Mouse (Mus musculus) midbrain, embryonic 14.5 days (tissue): ENCODE measurements at regions not wholly inside any gene's neighbourhood (a gene's known extent, or its start where the extent isn't known, plus 50 kb on each side); places are given as distances from the start of the nearest gene placed in this dataset.
A peak's percentile ranks its signal among the peaks of the same experiment; 100 is the strongest.
"Not testable (repeated sequence)": the region's sequence is repeated elsewhere in the genome, so short reads cannot be mapped to it uniquely, and the experiment has no call there.

Experiments
- ATAC-seq: fragments of 200-750 bp; cut with Nextera tagmentation; 2 replicates; pipeline ENCODE4 v1.8.0; 2017; ENCODE audit warnings: moderate number of reproducible peaks, moderate library complexity; ENCODE audit not compliant: low FRiP score, low TSS enrichment
- DNase-seq: peaks from one replicate; pipeline ENCODE4 v3.0.0-alpha.2; 2015
- H3K27ac ChIP-seq: fragments of 300-500 bp; sonication (generic); replicated peaks from 2 replicates; pipeline ENCODE4 v1.5.1; 2014; ENCODE audit warnings: mild to moderate bottlenecking, low read depth, low read length, moderate library complexity
- H3K27me3 ChIP-seq: fragments of 300-500 bp; sonication (generic); 2 replicates; pipeline ENCODE4 v1.6.1; 2014; ENCODE audit warnings: low read length, control low read depth, mixed read lengths; ENCODE audit not compliant: control insufficient read depth, insufficient read depth
- H3K36me3 ChIP-seq: fragments of 300-500 bp; sonication (generic); 2 replicates; pipeline ENCODE4 v1.6.1; 2014; ENCODE audit warnings: low read length, control low read depth; ENCODE audit not compliant: control insufficient read depth, insufficient read depth
- H3K4me1 ChIP-seq: fragments of 300-500 bp; sonication (generic); 2 replicates; pipeline ENCODE4 v1.6.1; 2014; ENCODE audit warnings: mild to moderate bottlenecking, antibody characterized with exemption, low read length, control low read depth; ENCODE audit not compliant: control insufficient read depth, insufficient read depth
- H3K4me2 ChIP-seq: fragments of 300-500 bp; sonication (generic); 2 replicates; pipeline ENCODE4 v1.6.1; 2014; ENCODE audit warnings: mild to moderate bottlenecking, low read length, moderate library complexity
- H3K4me3 ChIP-seq: fragments of 300-500 bp; sonication (generic); replicated peaks from 2 replicates; pipeline ENCODE4 v1.5.1; 2014; ENCODE audit warnings: low read depth, low read length
- H3K9ac ChIP-seq: fragments of 300-500 bp; sonication (generic); replicated peaks from 2 replicates; pipeline ENCODE4 v1.6.1; 2014; ENCODE audit warnings: mild to moderate bottlenecking, low read length, moderate library complexity
- H3K9me3 ChIP-seq: fragments of 300-500 bp; sonication (generic); 2 replicates; pipeline ENCODE4 v1.6.1; 2016; ENCODE audit warnings: low read length, control low read depth, mixed read lengths; ENCODE audit not compliant: control insufficient read depth
- WGBS: fragments of 180-500 bp; shearing (Covaris S2); extraction: QIAGEN DNeasy Blood & Tissue Kit; methylation state at CpG from one replicate; pipeline ENCODE4 v1.1.7; 2014; 5-methylcytosine and 5-hydroxymethylcytosine counted together

DNA sequence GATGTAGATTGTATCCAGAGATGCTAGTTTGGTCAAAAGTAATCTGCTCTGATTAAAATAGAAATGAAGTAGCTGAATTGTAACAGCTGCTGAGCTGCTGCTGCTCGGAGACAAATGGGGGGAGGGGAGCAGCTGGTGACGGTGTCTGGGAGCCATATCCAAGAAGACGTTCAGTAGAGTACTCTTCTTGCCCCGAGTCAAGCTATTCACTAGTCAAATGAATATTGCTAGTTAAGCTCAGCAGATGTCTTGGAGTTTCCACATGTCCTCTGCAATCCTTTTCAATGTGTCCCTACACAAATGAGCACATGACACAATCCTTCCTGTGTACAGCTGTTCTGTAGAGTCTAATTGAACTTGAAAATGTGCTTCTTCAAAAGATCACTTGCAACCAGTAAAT lies 71.7 kb downstream of the Tex35 start:
- DNase-seq, result peak; percentile 61
- Histone ChIP-seq H3K4me3 (no peak overlapping the region), H3K9me3 (no peaks in the 10 kb centered on the region), H3K9ac (no peak overlapping the region), H3K4me2 (no peak overlapping the region), H3K36me3 (no peaks in the 10 kb centered on the region), H3K4me1 (peaks cover 37% of the 10 kb centered on the region), H3K27me3 (no peaks in the 10 kb centered on the region), H3K27ac (no peak overlapping the region)
- WGBS, result 10% methylated on average over 4 of the region's 4 CpGs
- no peak for ATAC-seq

GRCm38 (mm10) chr1:157035221-157035620 lies 73.3 kb downstream of the Tex35 start:
- WGBS, result 95% methylated on average over 8 of the region's 8 CpGs
- not testable (repeated sequence) for H3K4me2 ChIP-seq, H3K4me3 ChIP-seq, H3K9ac ChIP-seq, H3K36me3 ChIP-seq, DNase-seq, ATAC-seq, H3K27me3 ChIP-seq, H3K27ac ChIP-seq, H3K9me3 ChIP-seq
- peaks cover 35% of the 10 kb centered on the region for H3K4me1 ChIP-seq

- no peak overlapping the region for H3K4me3 ChIP-seq
- H3K4me2 ChIP-seq, result no peak overlapping the region
- H3K9me3 ChIP-seq, result no peaks in the 10 kb centered on the region
- 93% methylated on average over 3 of the region's 3 CpGs for WGBS
- no peak for ATAC-seq
- H3K27me3 ChIP-seq, result no peaks in the 10 kb centered on the region
- H3K9ac ChIP-seq, result no peak overlapping the region
- no peaks in the 10 kb centered on the region for H3K4me1 ChIP-seq
- DNase-seq, result no peak
- no peaks in the 10 kb centered on the region for H3K36me3 ChIP-seq
- no peak overlapping the region for H3K27ac ChIP-seq
Observed at GRCm38 (mm10) chr1:157028682-157029081, 79.8 kb downstream of the Tex35 start.

DNA sequence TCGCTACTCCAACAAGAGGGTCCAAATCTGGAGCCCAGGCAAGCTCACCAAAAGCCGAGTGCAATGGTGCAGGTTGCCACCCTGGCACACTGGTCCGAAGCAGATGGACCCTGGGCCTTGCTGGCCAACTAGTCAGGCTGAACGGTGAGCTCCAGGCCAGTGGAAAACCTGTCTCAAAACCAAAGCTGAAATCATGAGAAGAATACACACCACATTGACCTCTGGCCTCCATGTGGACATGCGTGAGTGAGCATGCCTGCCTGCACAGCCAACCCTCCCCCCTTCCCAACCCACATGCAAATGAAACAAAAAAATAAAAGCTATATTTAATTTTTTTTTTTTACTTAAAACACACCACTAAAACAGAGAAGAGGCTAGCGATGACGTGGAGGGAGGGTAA lies 80.8 kb downstream of the Tex35 start:
- Histone ChIP-seq H3K27me3 (no peaks in the 10 kb centered on the region), H3K9ac (no peak overlapping the region), H3K9me3 (no peaks in the 10 kb centered on the region), H3K4me3 (no peak overlapping the region), H3K36me3 (no peaks in the 10 kb centered on the region), H3K4me1 (no peaks in the 10 kb centered on the region), H3K4me2 (no peak overlapping the region), H3K27ac (no peak overlapping the region)
- ATAC-seq (no peak), DNase-seq (no peak)
- WGBS, result 69% methylated on average over 7 of the region's 7 CpGs

- WGBS, result 44% methylated on average over 6 of the region's 6 CpGs
- Histone ChIP-seq H3K4me2 (no peak overlapping the region), H3K4me1 (no peaks in the 10 kb centered on the region), H3K27ac (no peak overlapping the region), H3K9ac (no peak overlapping the region), H3K9me3 (no peaks in the 10 kb centered on the region), H3K27me3 (no peaks in the 10 kb centered on the region), H3K36me3 (no peaks in the 10 kb centered on the region), H3K4me3 (no peak overlapping the region)
- DNase-seq (no peak), ATAC-seq (no peak)
Observed at GRCm38 (mm10) chr1:157023462-157023861, 84.0 kb upstream of the Ralgps2 start.

DNA sequence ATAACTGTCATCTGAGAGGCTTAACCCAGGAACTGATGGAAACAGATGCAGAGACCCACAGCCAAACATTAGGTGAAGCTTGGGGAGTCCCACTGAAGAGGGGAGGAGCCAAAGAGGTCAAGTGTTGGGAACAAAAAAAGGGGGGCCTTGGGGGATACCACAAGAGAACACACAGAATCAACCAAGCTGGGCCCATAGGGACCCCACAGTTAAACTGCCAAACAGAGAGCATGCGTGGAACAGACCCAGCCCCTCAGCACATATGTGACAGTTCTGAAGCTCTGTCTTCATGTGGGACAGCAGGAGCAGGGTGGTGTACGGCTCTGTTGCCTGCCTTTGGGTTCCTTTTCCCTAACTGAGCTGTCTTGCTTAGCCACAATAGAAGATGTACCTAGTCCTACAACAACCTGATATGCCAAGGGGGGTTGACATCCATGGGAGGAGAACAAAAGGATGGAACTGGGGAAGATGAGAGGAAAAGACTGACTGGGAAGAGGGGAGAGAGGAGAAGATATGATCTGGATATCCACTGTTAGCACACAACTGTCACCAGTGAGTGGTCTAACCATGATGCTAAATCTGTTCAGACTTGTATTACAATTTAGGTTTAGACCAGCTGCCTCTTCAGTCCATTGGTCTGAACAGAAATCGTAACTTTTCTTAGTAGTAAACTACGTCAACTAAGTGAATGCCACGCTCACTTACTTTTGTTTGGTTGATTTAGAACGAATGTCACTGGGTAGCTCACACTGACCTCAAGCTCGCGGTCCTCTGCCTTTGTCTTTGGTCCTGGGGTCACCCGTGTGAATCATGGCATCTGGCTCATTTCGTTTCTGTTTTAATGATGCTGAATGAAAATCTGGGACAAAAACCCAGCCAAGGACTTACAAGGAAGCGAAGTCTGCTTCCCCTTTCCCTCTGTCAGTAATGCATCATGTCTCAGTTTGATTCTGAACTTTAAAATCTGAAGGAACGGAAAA lies 83.3 kb upstream of the Ralgps2 start:
- H3K27ac ChIP-seq, result no peak overlapping the region
- H3K4me3 ChIP-seq, result no peak overlapping the region
- H3K4me1 ChIP-seq, result no peaks in the 10 kb centered on the region
- H3K9ac ChIP-seq, result no peak overlapping the region
- no peaks in the 10 kb centered on the region for H3K9me3 ChIP-seq
- H3K36me3 ChIP-seq, result no peaks in the 10 kb centered on the region
- DNase-seq, result no peak
- ATAC-seq, result no peak
- 68% methylated on average over 12 of the region's 12 CpGs for WGBS
- no peak overlapping the region for H3K4me2 ChIP-seq
- H3K27me3 ChIP-seq, result no peaks in the 10 kb centered on the region

- WGBS, result 72% methylated on average over 7 of the region's 7 CpGs
- Histone ChIP-seq H3K27ac (no peak overlapping the region), H3K27me3 (no peaks in the 10 kb centered on the region), H3K36me3 (no peaks in the 10 kb centered on the region), H3K9ac (no peak overlapping the region), H3K9me3 (no peaks in the 10 kb centered on the region), H3K4me3 (no peak overlapping the region), H3K4me1 (no peaks in the 10 kb centered on the region), H3K4me2 (no peak overlapping the region)
- DNase-seq (no peak), ATAC-seq (no peak)
Observed at GRCm38 (mm10) chr1:157019892-157020291, 80.5 kb upstream of the Ralgps2 start.

GRCm38 (mm10) chr1:157018726-157019125 lies 79.3 kb upstream of the Ralgps2 start:
- no peak overlapping the region for H3K27ac ChIP-seq
- ATAC-seq (no peak), DNase-seq (no peak)
- H3K4me3 ChIP-seq, result no peak overlapping the region
- H3K4me2 ChIP-seq, result no peak overlapping the region
- H3K27me3 ChIP-seq, result no peaks in the 10 kb centered on the region
- WGBS, result 95% methylated on average over 2 of the region's 2 CpGs
- H3K9me3 ChIP-seq, result no peaks in the 10 kb centered on the region
- H3K4me1 ChIP-seq, result no peaks in the 10 kb centered on the region
- no peaks in the 10 kb centered on the region for H3K36me3 ChIP-seq
- no peak overlapping the region for H3K9ac ChIP-seq
